Comparison of ENCODE assay signal across 9 mouse cellular contexts in the genomic region with DNA sequence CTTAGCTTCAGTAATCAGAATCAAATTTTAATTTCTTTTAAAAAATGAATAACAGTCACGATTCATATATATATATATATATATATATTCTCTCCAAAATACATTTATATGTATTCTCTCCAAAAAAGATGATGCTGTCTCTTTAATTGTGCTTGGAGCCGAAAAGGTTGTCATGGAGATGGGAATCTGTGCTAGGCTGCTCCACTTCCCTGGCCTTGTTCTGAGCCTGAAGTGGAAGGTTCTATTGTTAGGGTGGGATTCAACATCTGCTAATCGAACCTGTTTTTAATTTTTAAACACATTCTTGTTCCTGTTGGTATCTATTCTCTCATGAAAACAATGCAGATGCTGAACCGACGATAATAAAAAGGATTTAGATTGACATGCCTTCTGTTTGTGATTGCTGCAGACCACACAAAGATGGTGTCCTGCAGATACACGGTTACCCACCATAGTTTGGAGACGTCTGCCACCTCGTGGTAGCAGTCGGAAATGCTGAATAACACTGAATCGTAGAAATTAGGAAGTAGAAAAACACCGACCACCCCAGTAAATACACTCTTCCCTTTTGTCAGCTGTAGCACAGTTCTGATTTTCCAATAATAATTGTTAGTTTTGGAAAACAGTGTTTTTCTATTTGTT.
DNase-seq lines count a peak whose midpoint lies in the region; ATAC-seq and TF ChIP-seq lines count a peak whose summit lies in the region.
"Had no signal": no experiment of that assay in that cellular context is flagged by ENCODE, and none has a peak within 500 bp of the region (broad histone marks: within the 10 kb centered on the region; RNA-seq: fewer than 3 reads in every experiment).

No protein-coding gene starts in this region.

- no peak overlapping the region for H3K27ac ChIP-seq in embryonic fibroblast, embryonic 13.5 days (ENCODE audit: insufficient read depth, low read length)
- H3K27ac ChIP-seq in heart, embryonic 11.5 days (ENCODE audit: low read depth, low read length): no peak overlapping the region
- no peak overlapping the region for H3K27ac ChIP-seq in liver, adult 2 months (replicated peaks; ENCODE audit: insufficient read depth, low read depth, low read length)

- H3K4me1 ChIP-seq in embryonic fibroblast, embryonic 13.5 days (ENCODE audit: control insufficient read depth, insufficient read depth, low read length): no peaks in the 10 kb centered on the region
- no peaks in the 10 kb centered on the region for H3K4me1 ChIP-seq in heart, embryonic 11.5 days (ENCODE audit: control insufficient read depth, insufficient read depth, low read length)
- no peaks in the 10 kb centered on the region for H3K4me1 ChIP-seq in liver, adult 2 months (ENCODE audit: control insufficient read depth, insufficient read depth, low read length)

- H3K9ac ChIP-seq in heart, embryonic 11.5 days (ENCODE audit: low read depth, low read length): no peak overlapping the region
- H3K9ac ChIP-seq in liver, adult 2 months (ENCODE audit: low read depth, low read length): no peak overlapping the region

- 21% methylated on average over 11 of the region's 11 CpGs for WGBS in heart, embryonic 11.5 days (ENCODE audit: insufficient replicate concordance)
- WGBS in liver, adult 2 months: 18% methylated on average over 11 of the region's 11 CpGs

- no peak overlapping the region for H3K4me3 ChIP-seq in embryonic fibroblast, embryonic 13.5 days (ENCODE audit: insufficient read depth, low read length)
- H3K4me3 ChIP-seq in heart, embryonic 11.5 days (ENCODE audit: low read depth, low read length): no peak overlapping the region
- no peak overlapping the region for H3K4me3 ChIP-seq in liver, adult 2 months (ENCODE audit: insufficient read depth, low read depth, low read length)
- H3K4me3 ChIP-seq: erythroblast, embryonic 14.5 days had no signal

- no peaks in the 10 kb centered on the region for H3K27me3 ChIP-seq in heart, embryonic 11.5 days (ENCODE audit: control insufficient read depth, insufficient read depth, low read length)
- no peaks in the 10 kb centered on the region for H3K27me3 ChIP-seq in liver, adult 2 months (ENCODE audit: control insufficient read depth, insufficient read depth, low read length)

- no peak for TF ChIP-seq POLR2A in brain, embryonic 14.5 days (IDR thresholded peaks at IDR 0.05; ENCODE audit: borderline replicate concordance, extremely low read depth, insufficient read depth, insufficient read length, poor library complexity, severe bottlenecking)
- no peak for TF ChIP-seq POLR2A in embryonic fibroblast, embryonic 13.5 days (IDR thresholded peaks at IDR 0.05; ENCODE audit: low read depth, low read length)
- TF ChIP-seq POLR2A in liver, adult 2 months (IDR thresholded peaks at IDR 0.05; ENCODE audit: extremely low read depth, insufficient read depth, low read length): no peak

- peak; percentile 78; the same call in 1 of the 2 replicates for TF ChIP-seq CTCF in brain, embryonic 14.5 days (IDR thresholded peaks at IDR 0.05; ENCODE audit: borderline replicate concordance, extremely low read depth, insufficient read depth, insufficient read length)
- peak; percentile 85; the same call in 1 of the 2 replicates for TF ChIP-seq CTCF in embryonic fibroblast, embryonic 13.5 days (IDR thresholded peaks at IDR 0.05; ENCODE audit: borderline replicate concordance, insufficient read depth, low read length)
- TF ChIP-seq CTCF in liver, adult 2 months (IDR thresholded peaks at IDR 0.05; ENCODE audit: low read depth, low read length): peak; percentile 57; the same call in 1 of the 2 replicates

- no peaks in the 10 kb centered on the region for H3K9me3 ChIP-seq in heart, embryonic 11.5 days (replicated peaks; ENCODE audit: control insufficient read depth, low read length)

- 0 out of 2 replicates have a peak, but pooled peaks have one; percentile 25 for ATAC-seq in heart, embryonic 11.5 days (replicated peaks; ENCODE audit: insufficient number of reproducible peaks, low FRiP score, low TSS enrichment)

- H3K36me3 ChIP-seq in heart, embryonic 11.5 days (ENCODE audit: control insufficient read depth, insufficient read depth, low read length): no peaks in the 10 kb centered on the region
- H3K36me3 ChIP-seq in liver, adult 2 months (ENCODE audit: control insufficient read depth, insufficient read depth, low read length): no peaks in the 10 kb centered on the region

- H3K4me2 ChIP-seq in heart, embryonic 11.5 days: no peak overlapping the region

- no peaks in the 10 kb centered on the region for H3K79me2 ChIP-seq in liver, adult 2 months (ENCODE audit: control insufficient read depth, insufficient read depth, low read length)

- DNase-seq in ES-CJ7 (ENCODE audit: low read depth, low spot score): peak; percentile 73
- DNase-seq in brain, embryonic 14.5 days (ENCODE audit: low read depth): peak; percentile 93
- peak; percentile 86 for DNase-seq in kidney, postnatal 10 days
- peak; percentile 14 for DNase-seq in liver, adult 2 months (ENCODE audit: extremely low read depth, low read depth, low spot score)
- DNase-seq in neural tube, embryonic 10.5 days (ENCODE audit: extremely low spot score, low spot score): peak; percentile 82
- peak; percentile 8 for DNase-seq in thymus, postnatal 14 days

Comparison
In these comparisons a context has a peak if more than half of its experiments do, and no peak if none do; other contexts are left out.
1. DNase-seq: peak in every context shown above with its lines; median percentile 93 in brain, embryonic 14.5 days; 86 in kidney, postnatal 10 days; 82 in neural tube, embryonic 10.5 days; 73 in ES-CJ7; 14 in liver, adult 2 months; 8 in thymus, postnatal 14 days.